Mouse (Mus musculus) thymus, adult 2 months (tissue): ENCODE results near the gene Fam208b.

ENCODE experiments used
- CTCF ChIP-seq: fragments of 200-500 bp; IDR thresholded peaks from 2 replicates; pipeline ENCODE4 v1.5.1; 2012; ENCODE audit warnings: mild to moderate bottlenecking, control low read depth, low read length, moderate library complexity, borderline replicate concordance; ENCODE audit not compliant: control insufficient read depth, poor library complexity, insufficient read depth; ENCODE audit errors: extremely low read depth
- POLR2A ChIP-seq: fragments of 200-500 bp; IDR thresholded peaks from 2 replicates; pipeline ENCODE4 v1.6.1; 2012; ENCODE audit warnings: mild to moderate bottlenecking, low read length, control low read depth, moderate library complexity; ENCODE audit not compliant: control insufficient read depth, poor library complexity, insufficient read depth; ENCODE audit errors: extremely low read depth

- TF ChIP-seq CTCF, result no peak
- no peak for TF ChIP-seq POLR2A
Measured at GRCm38 (mm10) chr13:3547856-3548255, 63.1 kb downstream of the Fam208b start.
